Mouse (Mus musculus): Measurements from ENCODE around the gene Phf2. TPM values are rescaled to one million over a fixed set of nuclear protein-coding genes. Genes with fewer than 3 reads are reported as not detected.

The Phf2 gene
- polyA plus RNA-seq, 1 experiment = 11.8 TPM

GRCm38 (mm10) chr13:48864673-48865356, 6.1 kb downstream of the Phf2 start:
- Histone ChIP-seq H3K4me3 (replicated peaks; ENCODE audit: control insufficient read depth, low read depth, low read length) (no peak overlapping the region), H3K27ac (ENCODE audit: control insufficient read depth, insufficient read depth, low read depth, low read length, poor library complexity) (0 out of 2 replicates have a peak overlapping the region, but pooled peaks have one; percentile 30), H3K4me1 (ENCODE audit: control insufficient read depth, insufficient read depth, low read length) (peaks cover 4% of the 10 kb centered on the region; the same call in 1 of the 2 replicates)
- WGBS = 69% methylated on average over 12 of the region's 12 CpGs
- TF ChIP-seq CTCF (IDR thresholded peaks at IDR 0.05; ENCODE audit: control insufficient read depth, insufficient read depth, low read length) = no peak
- no peak for TF ChIP-seq POLR2A (IDR thresholded peaks at IDR 0.05; ENCODE audit: borderline replicate concordance, control insufficient read depth, low read depth, low read length)

- TF ChIP-seq CTCF (IDR thresholded peaks at IDR 0.05; ENCODE audit: control insufficient read depth, insufficient read depth, low read length) = no peak
- TF ChIP-seq POLR2A (IDR thresholded peaks at IDR 0.05; ENCODE audit: borderline replicate concordance, control insufficient read depth, low read depth, low read length) = no peak
- 44% methylated on average over 9 of the region's 9 CpGs for WGBS
- H3K4me3 ChIP-seq (replicated peaks; ENCODE audit: control insufficient read depth, low read depth, low read length) = no peak overlapping the region
- H3K27ac ChIP-seq (ENCODE audit: control insufficient read depth, insufficient read depth, low read depth, low read length, poor library complexity) = peak overlapping the region; percentile 40
- H3K4me1 ChIP-seq (ENCODE audit: control insufficient read depth, insufficient read depth, low read length) = peaks cover 5% of the 10 kb centered on the region
Observed at GRCm38 (mm10) chr13:48863556-48863955, 7.4 kb downstream of the Phf2 start.

GRCm38 (mm10) chr13:48861913-48862312, 9.0 kb downstream of the Phf2 start:
- WGBS = 57% methylated on average over 1 of the region's 1 CpGs

GRCm38 (mm10) chr13:48858779-48859178, 12.1 kb downstream of the Phf2 start:
- Histone ChIP-seq H3K4me1 (ENCODE audit: control insufficient read depth, insufficient read depth, low read length) (peaks cover 11% of the 10 kb centered on the region), H3K4me3 (replicated peaks; ENCODE audit: control insufficient read depth, low read depth, low read length) (no peak overlapping the region), H3K27ac (ENCODE audit: control insufficient read depth, insufficient read depth, low read depth, low read length, poor library complexity) (peak overlapping the region; percentile 58)
- 82% methylated on average over 4 of the region's 4 CpGs for WGBS
- TF ChIP-seq CTCF (IDR thresholded peaks at IDR 0.05; ENCODE audit: control insufficient read depth, insufficient read depth, low read length) (no peak), POLR2A (IDR thresholded peaks at IDR 0.05; ENCODE audit: borderline replicate concordance, control insufficient read depth, low read depth, low read length) (no peak)

More at GRCm38 (mm10) chr13:48861913-48862312, 9.0 kb downstream of the Phf2 start:
- TF ChIP-seq POLR2A (IDR thresholded peaks at IDR 0.05; ENCODE audit: borderline replicate concordance, control insufficient read depth, low read depth, low read length) (no peak), CTCF (IDR thresholded peaks at IDR 0.05; ENCODE audit: control insufficient read depth, insufficient read depth, low read length) (no peak)
- H3K4me1 ChIP-seq (ENCODE audit: control insufficient read depth, insufficient read depth, low read length) = peaks cover 9% of the 10 kb centered on the region
- H3K27ac ChIP-seq (ENCODE audit: control insufficient read depth, insufficient read depth, low read depth, low read length, poor library complexity) = no peak overlapping the region
- no peak overlapping the region for H3K4me3 ChIP-seq (replicated peaks; ENCODE audit: control insufficient read depth, low read depth, low read length)

- peak overlapping the region; percentile 58 for H3K27ac ChIP-seq (ENCODE audit: control insufficient read depth, insufficient read depth, low read depth, low read length, poor library complexity)
- 72% methylated on average over 6 of the region's 6 CpGs for WGBS
- H3K4me1 ChIP-seq (ENCODE audit: control insufficient read depth, insufficient read depth, low read length) = peaks cover 9% of the 10 kb centered on the region
- TF ChIP-seq POLR2A (IDR thresholded peaks at IDR 0.05; ENCODE audit: borderline replicate concordance, control insufficient read depth, low read depth, low read length) (no peak), CTCF (IDR thresholded peaks at IDR 0.05; ENCODE audit: control insufficient read depth, insufficient read depth, low read length) (no peak)
- no peak overlapping the region for H3K4me3 ChIP-seq (replicated peaks; ENCODE audit: control insufficient read depth, low read depth, low read length)
Observed at GRCm38 (mm10) chr13:48858054-48858453, 12.9 kb downstream of the Phf2 start.

GRCm38 (mm10) chr13:48857246-48857932, 13.5 kb downstream of the Phf2 start:
- WGBS = 60% methylated on average over 7 of the region's 7 CpGs
- H3K4me1 ChIP-seq (ENCODE audit: control insufficient read depth, insufficient read depth, low read length) = peaks cover 9% of the 10 kb centered on the region
- no peak overlapping the region; the same call in 1 of the 2 replicates for H3K27ac ChIP-seq (ENCODE audit: control insufficient read depth, insufficient read depth, low read depth, low read length, poor library complexity)
- H3K4me3 ChIP-seq (replicated peaks; ENCODE audit: control insufficient read depth, low read depth, low read length) = no peak overlapping the region
- TF ChIP-seq POLR2A (IDR thresholded peaks at IDR 0.05; ENCODE audit: borderline replicate concordance, control insufficient read depth, low read depth, low read length) (no peak), CTCF (IDR thresholded peaks at IDR 0.05; ENCODE audit: control insufficient read depth, insufficient read depth, low read length) (no peak)

- WGBS = 72% methylated on average over 3 of the region's 3 CpGs
- Histone ChIP-seq H3K4me1 (ENCODE audit: control insufficient read depth, insufficient read depth, low read length) (peaks cover 9% of the 10 kb centered on the region), H3K27ac (ENCODE audit: control insufficient read depth, insufficient read depth, low read depth, low read length, poor library complexity) (no peak overlapping the region)
Observed at GRCm38 (mm10) chr13:48853947-48854346, 17.0 kb downstream of the Phf2 start.

GRCm38 (mm10) chr13:48853475-48853874, 17.4 kb downstream of the Phf2 start:
- Histone ChIP-seq H3K4me1 (ENCODE audit: control insufficient read depth, insufficient read depth, low read length) (peaks cover 8% of the 10 kb centered on the region), H3K4me3 (replicated peaks; ENCODE audit: control insufficient read depth, low read depth, low read length) (no peak overlapping the region), H3K27ac (ENCODE audit: control insufficient read depth, insufficient read depth, low read depth, low read length, poor library complexity) (no peak overlapping the region)
- TF ChIP-seq POLR2A (IDR thresholded peaks at IDR 0.05; ENCODE audit: borderline replicate concordance, control insufficient read depth, low read depth, low read length) (no peak), CTCF (IDR thresholded peaks at IDR 0.05; ENCODE audit: control insufficient read depth, insufficient read depth, low read length) (no peak)
- 41% methylated on average over 2 of the region's 2 CpGs for WGBS

More at GRCm38 (mm10) chr13:48853947-48854346, 17.0 kb downstream of the Phf2 start:
- no peak overlapping the region for H3K4me3 ChIP-seq (replicated peaks; ENCODE audit: control insufficient read depth, low read depth, low read length)
- TF ChIP-seq CTCF (IDR thresholded peaks at IDR 0.05; ENCODE audit: control insufficient read depth, insufficient read depth, low read length) (no peak), POLR2A (IDR thresholded peaks at IDR 0.05; ENCODE audit: borderline replicate concordance, control insufficient read depth, low read depth, low read length) (no peak)

All from bone marrow, adult 2 months (tissue).